Mouse (Mus musculus): ENCODE measurements around the gene Gm3317. TPM values are rescaled to one million over a fixed set of nuclear protein-coding genes. Genes with fewer than 3 reads are reported as not detected.
"Not testable (repeated sequence)": the region's sequence is repeated elsewhere in the genome, so short reads cannot be mapped to it uniquely, and the experiment has no call there.

Gene Gm3317
- total RNA-seq (2021) = not detected

DNA sequence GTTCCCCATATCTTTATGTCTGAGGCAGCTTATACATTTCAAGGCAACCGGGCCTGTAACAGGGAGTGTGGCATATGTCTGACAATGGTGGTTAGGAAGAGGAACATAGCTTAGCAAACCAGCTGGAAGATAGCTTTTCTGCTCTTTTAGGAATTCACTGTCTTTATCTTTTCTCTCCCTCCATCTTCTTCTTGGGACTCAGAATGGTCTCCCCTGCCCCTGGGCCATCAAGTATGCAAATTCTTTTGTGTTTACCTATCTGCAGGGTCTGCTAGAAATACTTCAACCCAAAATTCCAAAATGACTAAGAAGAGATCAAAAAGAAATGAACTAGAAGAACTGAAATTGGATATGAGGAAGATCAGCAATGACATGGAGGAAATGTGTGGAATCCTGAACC, at the start of gene Gm3317:
Gene Gm3317 (plus strand): TSS at position 301 of the 400 bp plus-strand sequence.
- DNase-seq (ENCODE audit: low spot score in 2 of 2); intact Hi-C loops (cut with DNase I): not testable (repeated sequence)

- intact Hi-C loops (cut with DNase I); DNase-seq (ENCODE audit: low spot score in 2 of 2): not testable (repeated sequence)
These were observed 33.1 kb upstream of the Gm3317 start, which contains the start of gene Gm8279 for GRCm38 (mm10) chr14:5131219-5131618. TSS of gene Gm8279 (plus strand) at chr14:5131519.

GRCm38 (mm10) chr14:5185493-5185892, 21.2 kb downstream of the Gm3317 start, which contains the start of gene Gm8271:
TSS of gene Gm8271 (plus strand) at chr14:5185793.
- intact Hi-C loops (cut with DNase I); DNase-seq (ENCODE audit: low spot score in 2 of 2): not testable (repeated sequence)

Other genes starting within 250 kb of the Gm3317 start
- not detected for gene Gm8297, start 180.6 kb upstream of the Gm3317 start, total RNA-seq (2021)
- 1 to 10 TPM in 1 of 2 experiments, not detected in 1; 1.4 TPM for gene Gm3298, start 148.6 kb upstream of the Gm3317 start, total RNA-seq (2021)
- gene 4930555G01Rik, start 113.9 kb upstream of the Gm3317 start, total RNA-seq (2021) = not detected
- 1 to 10 TPM in 1 of 2 experiments, under 1 TPM in 1; 0.99 to 1.4 TPM for gene Gm8281, start 93.5 kb upstream of the Gm3317 start, total RNA-seq (2021)
- not detected for gene Gm8279, start 33.0 kb upstream of the Gm3317 start, total RNA-seq (2021)
- gene Gm8271, start 21.3 kb downstream of the Gm3317 start, total RNA-seq (2021) = not detected
- gene Gm3526, start 96.0 kb downstream of the Gm3317 start, total RNA-seq (2021) = not detected
- not detected for gene Gm3542, start 170.4 kb downstream of the Gm3317 start, total RNA-seq (2021)
- not detected for gene Gm3500, start 224.5 kb downstream of the Gm3317 start, total RNA-seq (2021)